Mouse (Mus musculus): ENCODE measurements around the gene Sppl3.

Gene Sppl3

DNA sequence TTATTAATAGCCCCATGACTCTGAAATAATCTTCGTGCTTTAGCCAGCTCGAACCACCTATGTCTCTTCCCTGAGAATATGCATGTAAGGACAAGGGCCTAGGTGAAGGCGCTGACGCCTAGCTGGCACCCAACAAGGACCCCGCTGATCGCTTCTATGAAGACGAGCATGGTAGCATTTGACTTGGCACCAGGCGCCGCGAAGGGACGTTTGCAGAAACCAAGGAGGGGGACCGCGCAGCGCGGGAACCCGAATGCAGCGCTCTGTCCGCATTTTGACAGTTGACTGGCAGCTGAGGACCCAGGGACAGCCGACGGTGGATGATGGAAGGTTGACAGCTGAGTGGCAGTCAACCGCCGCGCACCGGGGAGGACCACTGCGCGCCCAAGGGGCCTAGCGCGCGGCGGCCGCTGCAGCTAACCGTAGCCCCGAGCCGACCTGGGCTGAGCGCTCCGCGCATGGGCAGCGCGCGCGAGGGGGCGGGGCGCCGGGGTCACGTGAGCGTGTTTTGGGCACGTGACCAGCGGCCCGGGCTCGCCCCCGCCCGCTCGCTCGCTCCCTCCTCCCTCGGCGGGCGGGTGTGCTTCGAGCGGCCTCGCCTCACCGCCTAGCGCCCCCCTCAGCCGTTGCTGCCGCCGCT, at the start of gene Sppl3:
TSS of gene Sppl3 (plus strand) at position 561 of the 640 bp plus-strand sequence.
- WGBS = under 1% methylated on average over 57 of the region's 65 CpGs

- 57% methylated on average over 4 of the region's 4 CpGs for WGBS
These were observed 49.2 kb upstream of the Sppl3 start for GRCm38 (mm10) chr5:114961590-114962360.

DNA sequence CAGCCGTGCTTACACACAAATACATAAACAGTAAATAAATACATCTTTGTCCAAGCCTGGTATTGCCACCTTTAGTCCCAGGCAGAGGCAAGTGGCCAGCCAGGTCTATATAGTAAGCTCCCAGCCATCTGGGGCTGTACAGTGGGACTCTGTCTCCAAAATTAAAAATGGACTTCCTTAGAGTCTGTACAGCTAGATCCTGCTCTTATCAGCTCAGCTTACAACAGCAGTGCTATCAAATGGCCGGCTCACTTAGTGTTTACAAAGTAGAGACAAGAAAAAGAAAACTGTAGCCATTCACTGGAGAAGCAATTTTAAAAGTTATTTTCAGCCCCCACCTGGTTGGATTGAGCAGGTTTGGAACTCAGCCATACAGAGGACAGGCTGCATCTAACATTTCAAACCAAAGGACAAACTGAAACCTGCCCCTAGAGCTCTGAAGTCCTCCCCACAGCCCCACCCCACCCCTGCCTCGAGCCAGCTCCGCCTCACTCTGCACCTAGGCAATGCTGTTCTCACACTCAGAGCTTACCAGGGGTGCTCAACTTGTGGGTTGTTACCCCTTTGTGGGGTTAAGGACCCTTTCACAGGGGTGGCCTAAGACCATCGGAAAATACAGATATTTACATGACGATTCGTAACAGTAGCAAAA, 46.5 kb upstream of the Sppl3 start:
- 75% methylated on average over 7 of the region's 7 CpGs for WGBS

- 68% methylated on average over 17 of the region's 17 CpGs for WGBS
These were observed 45.7 kb upstream of the Sppl3 start for GRCm38 (mm10) chr5:114964967-114965898.

DNA sequence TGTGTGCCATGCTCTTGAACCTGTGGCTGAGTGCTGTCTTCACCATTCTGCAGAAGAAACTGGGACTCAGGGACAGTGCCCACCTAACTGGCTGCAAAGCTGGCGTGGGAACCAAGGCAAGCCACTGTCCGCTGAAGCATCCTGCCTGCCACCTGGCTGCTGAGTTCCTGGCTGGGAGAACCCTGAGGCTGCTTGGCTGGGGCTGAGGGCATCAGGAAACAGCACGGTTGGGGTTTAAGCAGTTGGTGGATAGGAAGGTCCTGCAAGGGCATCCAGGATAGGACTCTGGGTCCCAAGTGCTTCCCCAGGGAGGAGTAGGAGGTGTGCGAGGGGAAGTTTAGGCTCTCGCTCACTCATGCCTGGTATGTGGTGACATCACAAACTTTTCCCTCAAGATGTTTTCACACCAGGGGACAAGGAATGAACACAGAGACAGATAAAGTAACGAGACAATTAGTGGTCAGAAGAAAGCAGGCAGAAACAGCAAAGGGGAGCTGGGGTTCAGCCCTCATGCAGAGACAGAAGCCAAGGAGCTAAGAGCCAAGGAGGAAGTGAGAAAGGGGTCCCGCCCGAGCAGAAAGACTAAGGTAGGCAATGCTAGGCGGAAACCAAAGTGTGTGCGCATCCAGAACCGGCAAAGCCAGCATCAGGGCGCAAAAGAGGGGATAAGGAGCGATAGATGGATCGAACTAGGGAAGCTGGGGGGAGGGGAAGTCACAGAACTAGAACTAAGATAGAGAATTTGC, 43.2 kb upstream of the Sppl3 start:
- WGBS = 45% methylated on average over 14 of the region's 14 CpGs

DNA sequence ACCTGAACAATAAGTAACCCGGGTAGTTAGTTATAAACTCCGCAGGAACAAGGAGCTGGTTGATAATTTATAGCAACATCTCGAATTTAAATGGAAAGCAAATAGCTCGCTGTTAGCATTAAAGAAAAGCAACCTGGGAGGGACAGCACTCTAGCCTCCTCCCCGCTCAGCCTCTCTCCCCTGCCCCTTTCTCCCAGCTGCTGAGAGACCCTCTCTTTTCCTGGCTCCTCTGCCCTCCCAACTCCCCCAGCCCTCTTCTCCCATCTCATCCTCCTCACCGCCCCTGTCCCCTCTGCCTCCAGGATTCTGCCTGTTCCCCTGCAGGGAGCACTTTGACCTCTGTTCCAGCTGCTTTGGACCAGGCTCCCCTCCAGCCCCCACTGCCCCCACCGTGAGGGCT, 42.3 kb upstream of the Sppl3 start:
- WGBS = 28% methylated on average over 7 of the region's 7 CpGs

DNA sequence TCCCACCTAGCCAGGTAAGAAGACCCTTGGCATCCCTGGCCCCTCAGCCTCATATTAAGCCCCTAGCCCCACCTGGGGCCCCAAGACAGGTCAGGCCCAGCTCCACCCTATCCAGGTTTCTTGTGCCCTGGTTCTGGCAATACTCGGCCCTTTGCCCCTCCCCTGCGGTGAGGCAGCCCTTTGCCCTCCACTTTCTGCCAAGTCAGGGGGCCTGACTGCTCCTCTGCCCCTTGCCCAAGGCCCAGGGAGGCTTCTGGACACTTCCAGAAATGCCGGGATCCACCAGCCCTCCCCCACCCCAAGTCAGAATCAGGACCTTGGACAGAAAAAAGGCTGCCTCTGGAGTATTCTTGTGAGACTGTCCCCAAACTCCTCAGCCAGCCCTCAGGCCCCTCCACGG, 41.9 kb upstream of the Sppl3 start:
- 25% methylated on average over 4 of the region's 4 CpGs for WGBS

DNA sequence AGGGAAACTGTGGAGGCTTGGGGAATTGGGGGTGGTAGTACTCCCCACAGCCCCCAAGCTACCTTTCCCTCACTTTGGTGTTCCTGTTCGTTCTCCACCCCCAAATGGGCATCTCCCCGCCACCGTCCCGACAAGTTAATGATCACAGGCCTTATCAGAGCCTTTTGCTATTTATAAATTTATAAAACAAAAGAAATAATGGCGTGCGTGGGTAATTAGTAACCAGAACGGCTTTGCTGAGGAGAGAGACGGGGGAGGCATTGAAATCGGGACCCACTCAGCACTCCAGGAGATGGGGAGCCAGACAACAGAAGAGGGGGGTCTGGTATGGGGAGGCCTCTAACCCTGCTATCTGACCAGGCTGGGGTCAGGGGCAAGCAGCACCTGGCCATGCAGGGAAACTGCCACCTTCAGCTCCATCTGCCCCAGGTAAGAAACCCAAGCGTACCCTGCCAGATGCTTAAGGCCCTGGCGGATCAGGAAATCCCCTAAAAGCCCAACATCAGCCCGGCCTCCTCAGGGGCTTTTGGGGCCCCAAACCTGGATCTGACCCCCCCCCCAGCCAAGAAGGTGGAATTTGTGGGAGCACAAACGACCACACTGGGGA, 41.2 kb upstream of the Sppl3 start:
- 55% methylated on average over 13 of the region's 13 CpGs for WGBS

GRCm38 (mm10) chr5:114970824-114971227, 40.1 kb upstream of the Sppl3 start, which contains the start of gene Hnf1a:
Hnf1a (minus strand) TSS chr5:114971094.
- WGBS = 90% methylated on average over 17 of the region's 17 CpGs

DNA sequence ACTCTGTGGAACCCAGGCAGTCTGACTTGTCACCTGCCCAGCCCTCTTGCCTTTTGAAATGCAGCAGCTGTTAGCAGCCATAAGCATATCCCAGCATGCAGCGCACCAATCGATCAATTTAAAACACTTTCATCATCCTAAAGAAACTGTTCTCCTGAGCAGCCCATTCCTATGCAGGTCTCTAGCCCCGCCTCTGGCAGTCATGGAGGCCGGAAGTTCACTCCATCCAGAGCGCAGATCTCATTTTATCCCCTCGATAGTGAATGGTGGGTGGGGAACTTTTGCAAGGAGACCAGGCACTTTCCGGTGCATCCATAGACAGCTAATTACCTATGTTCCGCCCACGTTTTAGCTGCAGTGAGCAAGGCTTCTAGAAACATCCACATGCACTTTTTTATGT, 38.7 kb upstream of the Sppl3 start:
- 85% methylated on average over 9 of the region's 9 CpGs for WGBS

DNA sequence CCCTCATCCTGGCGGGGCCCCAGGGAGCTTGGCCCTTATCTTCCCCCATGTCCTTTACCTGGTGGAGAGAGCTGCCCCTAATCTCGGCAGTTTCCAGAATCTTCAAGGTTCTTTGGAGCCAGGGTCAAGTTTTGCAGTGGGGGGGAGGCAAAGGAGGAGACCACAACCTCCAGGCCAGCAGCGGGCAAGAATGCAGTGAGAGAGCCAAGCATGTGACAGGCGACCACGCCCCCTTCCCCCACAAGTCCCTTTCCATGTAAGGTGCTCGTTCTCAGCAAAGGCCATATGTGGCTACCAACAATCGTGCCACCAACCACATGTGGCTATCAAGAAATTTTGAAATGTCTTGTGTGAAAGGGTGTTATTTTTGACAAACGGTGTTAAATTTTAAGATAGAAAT, 37.8 kb upstream of the Sppl3 start:
- 82% methylated on average over 8 of the region's 8 CpGs for WGBS

GRCm38 (mm10) chr5:114978473-114978872, 32.5 kb upstream of the Sppl3 start:
- 33% methylated on average over 11 of the region's 11 CpGs for WGBS

DNA sequence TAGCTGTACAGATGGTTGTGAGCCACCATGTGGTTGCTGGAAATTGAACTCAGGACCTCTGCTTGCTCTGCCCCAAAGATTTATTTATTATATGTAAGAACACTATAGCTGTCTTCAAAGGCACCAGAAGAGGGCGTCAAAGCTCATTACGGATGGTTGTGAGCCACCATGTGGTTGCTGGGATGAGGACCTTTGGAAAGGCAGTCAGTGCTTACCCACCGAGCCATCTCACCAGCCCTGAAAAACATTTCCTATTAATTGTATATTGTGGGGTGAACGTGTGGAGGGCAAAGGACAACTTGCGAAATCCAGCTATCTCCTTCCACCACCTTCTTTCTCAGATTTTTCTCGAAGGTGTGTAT, 32.1 kb upstream of the Sppl3 start:
- WGBS = 4% methylated on average over 6 of the region's 6 CpGs

DNA sequence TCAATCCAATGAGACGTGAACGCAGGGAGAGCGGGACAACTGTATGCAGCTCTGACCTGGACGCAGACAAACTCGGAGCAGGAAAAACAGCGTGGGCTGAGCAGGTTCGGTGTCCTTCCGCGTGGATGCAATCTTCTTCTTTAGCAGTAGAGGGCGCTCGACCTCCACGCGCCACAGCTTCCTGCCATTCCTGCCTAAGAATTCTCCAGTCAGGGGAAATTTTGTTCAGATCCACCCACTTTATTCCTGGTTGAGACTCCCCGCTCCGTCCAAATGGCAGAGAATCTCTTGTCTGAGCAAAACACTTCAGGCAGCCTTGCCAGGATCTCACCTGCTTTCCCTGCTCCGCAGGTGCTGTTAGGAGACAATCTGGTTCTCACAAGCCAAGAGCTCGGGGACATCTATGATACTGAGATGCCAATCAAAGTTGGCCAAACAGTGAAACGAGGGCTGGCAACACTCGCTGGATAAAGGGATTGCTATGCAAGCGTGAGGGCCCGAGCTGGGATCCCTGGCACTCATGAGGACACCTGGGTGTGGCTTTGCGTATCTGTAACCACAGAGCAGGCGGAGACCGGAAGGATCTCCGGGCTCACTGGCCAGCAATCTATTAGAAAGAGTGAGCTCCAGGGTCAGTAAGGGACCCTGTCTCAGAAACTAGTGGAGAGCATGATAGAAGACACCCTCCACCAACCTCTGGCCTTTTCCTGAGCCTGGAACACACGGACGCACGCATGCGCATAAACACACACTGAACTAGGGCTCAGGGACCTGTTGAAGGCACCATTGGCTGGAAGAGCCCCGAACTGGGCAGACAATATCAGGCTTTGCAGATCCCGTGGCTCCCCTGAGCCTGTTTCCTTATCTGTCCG, 31.5 kb upstream of the Sppl3 start:
- whole genome bisulfite sequencing = 3% methylated on average over 32 of the region's 32 CpGs

GRCm38 (mm10) chr5:114980122-114980748, 30.7 kb upstream of the Sppl3 start:
- WGBS = 29% methylated on average over 16 of the region's 16 CpGs

DNA sequence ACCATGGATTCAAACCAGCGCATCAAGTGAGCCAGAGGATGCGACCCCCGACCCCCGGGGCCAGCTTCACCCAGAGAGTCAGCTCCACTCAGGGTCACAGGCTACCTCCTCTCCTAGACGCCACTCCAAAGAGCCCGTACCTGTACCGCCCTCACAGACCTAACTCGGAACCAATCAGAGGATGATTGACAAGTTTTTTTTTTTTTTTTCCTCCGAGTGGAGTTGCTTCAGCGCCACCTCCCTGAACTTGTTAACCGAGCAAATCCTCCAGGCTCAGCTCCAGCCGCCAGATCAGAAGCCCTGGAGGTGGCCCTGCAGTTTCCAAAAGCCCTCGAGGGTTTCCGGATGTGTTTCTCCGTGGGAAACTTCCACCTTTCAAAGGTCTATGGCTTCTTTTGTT, 28.9 kb upstream of the Sppl3 start:
- 66% methylated on average over 15 of the region's 15 CpGs for WGBS

GRCm38 (mm10) chr5:114996447-114996846, 14.5 kb upstream of the Sppl3 start:
- 80% methylated on average over 16 of the region's 16 CpGs for WGBS

GRCm38 (mm10) chr5:114997327-114997726, 13.6 kb upstream of the Sppl3 start:
- WGBS = 81% methylated on average over 6 of the region's 6 CpGs

DNA sequence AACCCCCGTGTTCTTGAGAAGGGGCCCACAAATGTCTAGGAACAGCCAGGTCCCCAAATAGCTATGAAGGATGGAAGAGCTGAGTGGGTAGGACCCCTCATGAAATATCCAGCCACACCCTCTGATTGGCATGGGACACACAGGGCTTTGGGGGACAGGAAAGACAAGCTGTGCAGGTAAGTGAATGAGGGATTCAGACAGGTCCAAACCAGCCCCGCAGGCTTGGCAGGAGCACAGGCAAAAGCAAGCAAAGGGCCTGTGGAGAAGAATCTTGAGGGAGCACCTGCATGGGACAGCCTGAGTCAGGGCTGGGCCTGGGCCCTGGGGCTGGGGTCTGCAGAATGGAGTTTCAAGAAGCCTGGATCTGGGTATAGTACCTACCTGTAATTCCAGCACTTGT, 10.4 kb upstream of the Sppl3 start:
- WGBS = 88% methylated on average over 2 of the region's 2 CpGs
